Mouse (Mus musculus) sigmoid colon, adult 10 weeks (tissue): ENCODE results near the gene Gm5478. TPM values are rescaled to one million over a fixed set of nuclear protein-coding genes. Genes with fewer than 3 reads are reported as not detected.

Experiments
- polyA plus RNA-seq: library from polyadenylated mRNA; stranded (reverse); fragments of 350-450 nt; fragmentation: Illumina TruSeq; extraction: RNeasy Lipid Tissue Mini Kit (QIAGEN cat#74804); gene quantifications from one replicate; pipeline ENCODE4 v1.2.3, GENCODE M21; 2014; ENCODE audit warnings: low read depth, low replicate concordance

The Gm5478 gene
- polyA plus RNA-seq = not detected

GRCm38 (mm10) chr15:101647280-101647679, at the start of gene Gm5478:
Gene Gm5478, minus strand, starts transcription at chr15:101647380.

GRCm38 (mm10) chr15:101694207-101694606, 47.0 kb upstream of the Gm5478 start, which contains the start of gene Krt6a:
Gene Krt6a, minus strand, starts transcription at chr15:101694307.

DNA sequence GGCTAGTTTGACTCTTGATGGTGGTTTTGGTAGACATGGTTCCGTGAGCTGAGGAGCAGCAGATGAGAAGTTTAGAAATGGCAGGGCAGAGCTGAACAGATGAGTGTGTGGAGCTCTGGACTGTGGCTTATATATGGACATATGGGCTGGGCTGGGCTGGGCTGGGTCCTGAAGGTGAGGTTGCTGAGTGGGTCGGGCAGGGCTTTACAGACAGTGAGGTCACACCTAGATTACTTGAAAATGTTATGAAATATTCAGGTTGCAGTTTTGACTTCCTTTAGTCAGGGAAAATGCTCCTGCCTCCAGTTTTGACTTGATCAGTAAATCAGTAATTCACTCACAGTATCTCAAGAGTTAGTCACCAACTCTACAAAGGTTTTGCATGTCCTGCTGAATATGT, 33.0 kb upstream of the Gm5478 start, which contains the start of gene Krt6b:
TSS of gene Krt6b (minus strand) at position 101 of the 400 bp plus-strand sequence.

GRCm38 (mm10) chr15:101627884-101628283, 19.3 kb downstream of the Gm5478 start, which contains the start of gene Gm5414:
Gene Gm5414, minus strand, starts transcription at chr15:101628188.

Other genes with a start within 250 kb of the Gm5478 start
- 5.0 TPM for gene Krt7, start 236.3 kb downstream of the Gm5478 start, polyA plus RNA-seq
- gene Krt87, start 208.6 kb downstream of the Gm5478 start, polyA plus RNA-seq = 0.50 TPM
- gene Krt88, start 199.6 kb downstream of the Gm5478 start, polyA plus RNA-seq = not detected
- gene Krt81, start 183.6 kb downstream of the Gm5478 start, polyA plus RNA-seq = not detected
- gene Krt86, start 173.9 kb downstream of the Gm5478 start, polyA plus RNA-seq = not detected
- gene Krt83, start 155.9 kb downstream of the Gm5478 start, polyA plus RNA-seq = not detected
- not detected for gene Gm49425, start 130.1 kb downstream of the Gm5478 start, polyA plus RNA-seq
- gene Krt84, start 114.6 kb downstream of the Gm5478 start, polyA plus RNA-seq = not detected
- not detected for gene Krt82, start 96.7 kb downstream of the Gm5478 start, polyA plus RNA-seq
- gene Krt90, start 84.4 kb downstream of the Gm5478 start, polyA plus RNA-seq = not detected
- gene Krt75, start 73.5 kb downstream of the Gm5478 start, polyA plus RNA-seq = not detected
- not detected for gene Gm5414, start 19.2 kb downstream of the Gm5478 start, polyA plus RNA-seq
- not detected for gene Krt6b, start 32.9 kb upstream of the Gm5478 start, polyA plus RNA-seq
- gene Krt6a, start 46.9 kb upstream of the Gm5478 start, polyA plus RNA-seq = not detected
- gene Krt5, start 65.5 kb upstream of the Gm5478 start, polyA plus RNA-seq = not detected
- not detected for gene Krt71, start 95.7 kb upstream of the Gm5478 start, polyA plus RNA-seq
- gene Krt72, start 139.1 kb upstream of the Gm5478 start, polyA plus RNA-seq = not detected
- not detected for gene Krt73, start 155.0 kb upstream of the Gm5478 start, polyA plus RNA-seq
- gene Krt2, start 170.8 kb upstream of the Gm5478 start, polyA plus RNA-seq = not detected
- 0.16 TPM for gene Krt1, start 203.4 kb upstream of the Gm5478 start, polyA plus RNA-seq
- not detected for gene Krt77, start 222.3 kb upstream of the Gm5478 start, polyA plus RNA-seq
- gene Krt76, start 245.5 kb upstream of the Gm5478 start, polyA plus RNA-seq = not detected